In the genomic region with DNA sequence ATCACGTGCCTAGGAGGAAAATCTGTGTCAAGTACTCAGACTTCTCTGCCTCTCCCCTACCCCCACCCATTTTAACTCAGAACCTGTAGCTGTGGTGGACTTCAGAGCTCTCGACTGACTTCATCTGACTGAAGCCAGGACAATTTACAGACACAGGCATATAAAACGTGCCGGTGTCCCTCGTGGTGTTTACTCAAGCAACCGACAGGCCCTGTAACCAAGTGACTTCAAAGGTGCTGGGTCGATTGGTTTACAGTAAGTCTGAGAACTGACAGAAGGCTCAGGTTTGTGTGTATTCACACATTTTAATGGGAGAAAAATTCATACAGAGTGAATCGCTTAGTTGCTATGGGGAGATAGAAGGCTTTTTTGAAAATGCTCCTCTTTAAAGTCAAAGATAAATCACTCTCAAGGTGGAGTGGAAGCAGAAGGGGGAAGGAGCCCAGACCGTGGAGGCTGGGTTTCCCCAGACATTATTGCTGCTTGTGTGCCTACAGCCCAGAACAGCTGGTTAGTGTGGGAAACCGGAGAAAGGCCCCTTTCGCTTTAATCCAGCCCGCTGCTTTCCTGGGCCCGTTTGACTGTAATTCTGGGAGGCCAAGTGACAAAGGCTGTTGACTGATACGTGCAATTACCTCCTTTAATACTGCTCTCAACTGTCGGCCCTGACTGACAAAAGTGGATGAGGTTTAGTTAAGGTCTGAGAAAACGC, we compare ENCODE assay signal across 11 mouse cellular contexts.
A peak's percentile ranks its signal among the peaks of the same experiment; 100 is the strongest.
DNase-seq lines count a peak whose midpoint lies in the region; ATAC-seq lines count a peak whose summit lies in the region.
"Had no signal": no experiment of that assay in that cellular context is flagged by ENCODE, and none has a peak within 500 bp of the region (broad histone marks: within the 10 kb centered on the region; RNA-seq: fewer than 3 reads in every experiment).

No protein-coding gene starts in this region.

- H3K27ac ChIP-seq in kidney, embryonic 16.5 days (ENCODE audit: low read length), result no peak overlapping the region
- H3K27ac ChIP-seq in embryonic facial prominence, embryonic 10.5 days (replicated peaks), result peak overlapping the region; percentile 8; the same call in 1 of the 2 replicates
- no peak overlapping the region for H3K27ac ChIP-seq in forebrain, embryonic 16.5 days (ENCODE audit: low read length)
- no peak overlapping the region for H3K27ac ChIP-seq in midbrain, embryonic 13.5 days
- H3K27ac ChIP-seq in heart, embryonic 10.5 days, result no peak overlapping the region

- no peak for DNase-seq in kidney, postnatal 14 days
- peak; percentile 47 for DNase-seq in embryonic facial prominence, embryonic 10.5 days (ENCODE audit: low spot score)
- DNase-seq in heart, postnatal 10 days, result no peak
- DNase-seq in heart, embryonic 10.5 days (ENCODE audit: low spot score), result no peak
- DNase-seq in gastrocnemius, adult 18-20 months (ENCODE audit: low spot score), result no peak
- DNase-seq: lung, postnatal 14 days; right cerebral cortex, postnatal 14 days had no signal

- no peak overlapping the region for H3K9ac ChIP-seq in kidney, embryonic 16.5 days (replicated peaks; ENCODE audit: low read length)
- H3K9ac ChIP-seq in forebrain, embryonic 16.5 days (replicated peaks; ENCODE audit: low read depth, low read length), result no peak overlapping the region
- H3K9ac ChIP-seq in midbrain, embryonic 13.5 days (replicated peaks), result no peak overlapping the region

- H3K4me2 ChIP-seq in kidney, embryonic 16.5 days (replicated peaks; ENCODE audit: low read depth, low read length), result no peak overlapping the region
- H3K4me2 ChIP-seq in forebrain, embryonic 16.5 days (ENCODE audit: low read length), result no peak overlapping the region
- H3K4me2 ChIP-seq in midbrain, embryonic 13.5 days (replicated peaks), result no peak overlapping the region
- H3K4me2 ChIP-seq: liver, embryonic 11.5 days had no signal

- no peak overlapping the region for H3K4me3 ChIP-seq in kidney, embryonic 16.5 days (ENCODE audit: low read length)
- no peak overlapping the region for H3K4me3 ChIP-seq in embryonic facial prominence, embryonic 10.5 days
- no peak overlapping the region for H3K4me3 ChIP-seq in forebrain, embryonic 16.5 days (replicated peaks; ENCODE audit: low read length)
- no peak overlapping the region for H3K4me3 ChIP-seq in midbrain, embryonic 13.5 days (replicated peaks)
- H3K4me3 ChIP-seq in heart, embryonic 10.5 days, result no peak overlapping the region

- intact Hi-C loops in heart, postnatal 10 days (cut with DNase I), result no loop called here

- ATAC-seq in kidney, embryonic 16.5 days (ENCODE audit: low FRiP score, low TSS enrichment), result peak; percentile 65
- ATAC-seq in forebrain, embryonic 16.5 days, result peak; percentile 54; the same call in 1 of the 2 replicates
- ATAC-seq in midbrain, embryonic 13.5 days, result 0 out of 2 replicates have a peak, but pooled peaks have one; percentile 43

- no peaks in the 10 kb centered on the region for H3K27me3 ChIP-seq in kidney, embryonic 16.5 days (ENCODE audit: insufficient read depth, low read length)
- 0 out of 2 replicates have a peak, but pooled peaks cover 7% of the 10 kb centered on the region for H3K27me3 ChIP-seq in embryonic facial prominence, embryonic 10.5 days (replicated peaks; ENCODE audit: low read depth, poor library complexity, severe bottlenecking)
- H3K27me3 ChIP-seq in forebrain, embryonic 16.5 days (replicated peaks; ENCODE audit: control insufficient read depth, insufficient read depth, low read length), result no peaks in the 10 kb centered on the region
- H3K27me3 ChIP-seq in midbrain, embryonic 13.5 days, result no peaks in the 10 kb centered on the region
- H3K27me3 ChIP-seq in heart, embryonic 10.5 days (ENCODE audit: insufficient read depth, poor library complexity, severe bottlenecking), result 0 out of 2 replicates have a peak, but pooled peaks cover 3% of the 10 kb centered on the region

- H3K36me3 ChIP-seq in kidney, embryonic 16.5 days (ENCODE audit: insufficient read depth, low read length), result no peaks in the 10 kb centered on the region
- H3K36me3 ChIP-seq in embryonic facial prominence, embryonic 10.5 days (replicated peaks), result no peaks in the 10 kb centered on the region
- no peaks in the 10 kb centered on the region for H3K36me3 ChIP-seq in forebrain, embryonic 16.5 days (ENCODE audit: control insufficient read depth, insufficient read depth)
- H3K36me3 ChIP-seq in midbrain, embryonic 13.5 days, result no peaks in the 10 kb centered on the region
- no peaks in the 10 kb centered on the region for H3K36me3 ChIP-seq in heart, embryonic 10.5 days

- H3K9me3 ChIP-seq in kidney, embryonic 16.5 days (ENCODE audit: low read length), result no peaks in the 10 kb centered on the region
- no peaks in the 10 kb centered on the region for H3K9me3 ChIP-seq in embryonic facial prominence, embryonic 10.5 days
- no peaks in the 10 kb centered on the region for H3K9me3 ChIP-seq in forebrain, embryonic 16.5 days (ENCODE audit: control insufficient read depth, low read length)
- no peaks in the 10 kb centered on the region for H3K9me3 ChIP-seq in midbrain, embryonic 13.5 days
- no peaks in the 10 kb centered on the region for H3K9me3 ChIP-seq in heart, embryonic 10.5 days

- H3K4me1 ChIP-seq in kidney, embryonic 16.5 days (ENCODE audit: insufficient read depth, low read length), result no peaks in the 10 kb centered on the region
- H3K4me1 ChIP-seq in embryonic facial prominence, embryonic 10.5 days, result peaks cover 17% of the 10 kb centered on the region
- peaks cover 6% of the 10 kb centered on the region; the same call in 1 of the 2 replicates for H3K4me1 ChIP-seq in forebrain, embryonic 16.5 days (replicated peaks; ENCODE audit: control insufficient read depth, insufficient read depth, low read length)
- H3K4me1 ChIP-seq in midbrain, embryonic 13.5 days (replicated peaks), result peaks cover 13% of the 10 kb centered on the region
- H3K4me1 ChIP-seq in heart, embryonic 10.5 days, result peaks cover 10% of the 10 kb centered on the region

- 19% methylated on average over 16 of the region's 16 CpGs for WGBS in kidney, embryonic 16.5 days
- 55% methylated on average over 16 of the region's 16 CpGs for WGBS in embryonic facial prominence, embryonic 10.5 days
- WGBS in forebrain, embryonic 16.5 days, result 36% methylated on average over 16 of the region's 16 CpGs
- 47% methylated on average over 16 of the region's 16 CpGs for WGBS in midbrain, embryonic 13.5 days
- WGBS in heart, embryonic 10.5 days, result 50% methylated on average over 16 of the region's 16 CpGs
